Mouse (Mus musculus): ENCODE measurements around the gene Klhl11.

Klhl11 gene

DNA sequence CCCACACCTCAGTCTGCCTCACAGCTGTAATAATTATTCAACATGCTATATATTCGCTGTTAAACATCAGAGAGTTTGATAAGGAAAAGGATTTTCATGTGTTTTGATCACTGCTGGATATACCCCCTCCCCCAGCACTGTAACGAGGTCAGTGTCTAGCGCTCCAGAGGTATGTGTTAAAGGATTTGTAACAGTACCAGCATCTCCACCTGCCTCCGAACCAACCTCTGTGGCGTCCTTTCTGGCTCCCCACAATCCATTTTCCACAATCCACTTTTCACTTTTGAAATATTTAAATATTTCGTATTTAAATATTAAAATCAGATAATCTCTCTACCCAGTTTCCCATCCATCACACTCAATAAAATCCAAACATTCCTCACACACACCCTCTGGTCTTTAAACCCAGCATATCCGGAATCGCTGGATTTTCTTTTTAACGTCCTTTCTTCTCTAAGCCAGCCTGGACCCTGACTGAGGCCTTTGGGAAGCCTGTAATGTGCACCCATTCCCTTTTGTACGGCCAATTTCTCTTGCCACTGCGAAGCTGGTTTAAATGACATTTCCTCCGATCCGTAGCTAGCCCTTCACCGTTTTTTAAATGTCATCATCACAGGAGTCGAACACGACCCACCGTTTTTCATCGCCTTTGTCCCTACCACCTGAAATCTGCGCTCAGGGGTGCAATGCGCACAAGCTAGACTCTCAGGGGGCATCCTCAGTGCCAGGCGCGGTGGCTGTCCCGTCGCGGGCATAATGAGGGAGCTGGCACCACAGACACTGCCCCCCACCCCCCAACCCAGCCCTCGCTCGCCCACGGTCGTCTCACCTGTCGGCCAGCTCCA lies 967 bp downstream of the Klhl11 start:
- DNase-seq, result peak in 1 of 2 experiments; percentile 4

DNA sequence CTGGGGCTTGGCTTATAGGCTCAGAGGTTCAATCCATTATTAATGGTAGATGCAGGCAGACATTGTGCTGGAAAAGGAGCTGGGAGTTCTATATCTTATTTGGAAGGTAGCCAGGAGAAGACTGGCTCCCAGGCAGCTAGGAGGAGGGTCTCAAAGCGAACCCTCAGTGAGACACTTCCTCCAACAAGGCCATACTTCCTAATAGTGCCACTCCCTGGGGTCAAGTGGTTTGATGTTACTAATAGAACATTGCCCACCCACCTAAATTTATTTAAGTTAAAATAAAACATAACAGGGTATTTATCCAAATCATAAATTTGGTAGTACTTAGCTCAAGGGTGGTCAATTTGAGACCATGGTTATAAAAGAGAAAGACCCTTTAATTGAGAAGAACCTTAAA lies 6.7 kb downstream of the Klhl11 start:
- DNase-seq, result no peak

DNA sequence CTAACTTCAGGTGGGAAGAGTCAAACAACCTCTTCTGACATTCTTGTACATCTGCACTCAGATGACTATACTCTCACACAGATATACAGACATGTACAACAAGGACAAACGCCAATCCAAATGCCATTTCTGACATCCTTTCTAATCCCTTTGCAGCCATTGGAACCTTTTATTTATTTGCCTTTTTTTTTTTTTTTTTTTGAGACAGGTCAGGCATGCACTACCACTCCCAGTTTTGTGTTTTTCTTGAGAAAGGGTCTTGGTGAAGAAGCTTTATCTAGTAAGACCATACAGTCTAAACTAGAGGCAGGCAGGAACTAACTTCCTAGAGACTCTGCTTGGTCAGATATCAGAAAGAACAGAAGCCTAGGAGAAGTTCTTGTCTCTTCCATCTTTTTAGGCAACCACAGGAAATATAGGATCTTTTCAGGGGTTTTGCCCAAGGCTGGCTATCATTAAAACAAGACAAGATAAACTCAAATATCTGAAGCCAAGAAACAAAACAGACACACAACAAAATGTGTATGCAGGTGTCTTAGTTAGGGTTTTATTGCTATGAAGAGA lies 7.2 kb downstream of the Klhl11 start:
- no peak for DNase-seq

DNA sequence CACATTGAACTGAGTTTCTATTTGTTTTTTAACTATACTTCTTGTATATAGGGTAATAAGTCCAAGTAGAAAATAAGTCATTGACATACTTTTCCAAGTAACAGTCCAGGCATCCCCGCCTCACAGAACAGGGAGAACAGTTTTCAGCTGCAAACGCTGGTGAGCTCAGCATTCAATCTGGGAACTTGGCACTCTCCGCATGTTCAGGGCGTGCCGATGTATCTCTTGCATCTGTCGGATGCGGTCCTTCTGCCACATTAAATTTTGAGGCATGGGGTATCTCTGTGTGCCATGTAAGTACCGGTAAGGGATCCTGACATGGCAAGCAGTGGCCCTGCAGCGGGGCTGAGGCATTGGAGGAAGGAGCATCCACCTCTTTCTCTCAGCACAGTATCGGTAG lies 9.8 kb downstream of the Klhl11 start:
- DNase-seq, result no peak

DNA sequence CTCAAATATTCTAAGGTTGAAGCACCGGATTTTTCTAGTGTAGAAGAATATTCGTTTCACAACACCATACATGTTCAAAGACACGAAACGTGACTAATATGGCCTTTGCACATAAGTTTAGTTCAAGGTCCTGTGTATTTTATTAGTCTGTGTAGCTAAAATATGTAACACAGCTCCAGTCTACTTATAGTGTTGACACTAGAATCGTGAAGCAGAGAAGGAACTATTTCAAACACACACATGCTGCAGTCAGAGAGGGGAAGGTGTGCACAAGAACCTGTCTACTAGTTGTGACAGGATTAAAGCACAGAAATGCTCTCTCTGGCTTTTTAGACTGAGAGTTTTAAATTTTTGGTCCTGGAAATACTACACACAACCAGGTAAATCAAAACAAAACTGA lies 14.8 kb downstream of the Klhl11 start:
- DNase-seq, result no peak

DNA sequence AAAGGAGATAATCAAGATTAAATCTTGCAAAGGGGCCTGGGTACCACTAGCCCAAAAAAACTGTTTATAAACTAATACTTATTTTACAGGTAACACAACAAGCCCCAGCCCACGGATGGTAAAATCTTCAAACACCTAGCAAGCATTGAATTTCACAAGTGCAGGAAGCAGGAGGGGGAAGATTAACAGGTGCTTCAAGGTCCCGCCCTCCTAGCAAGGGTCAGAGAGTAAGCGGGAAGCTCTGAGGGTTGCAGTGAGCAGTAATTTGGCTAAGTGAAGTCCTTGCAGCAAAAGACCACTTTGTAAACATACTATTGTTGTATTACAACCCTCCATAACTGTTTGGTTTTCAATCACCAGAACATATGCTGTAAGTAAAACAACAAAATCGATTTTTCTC lies 15.3 kb downstream of the Klhl11 start:
- peak in 1 of 2 experiments; percentile 21 for DNase-seq

DNA sequence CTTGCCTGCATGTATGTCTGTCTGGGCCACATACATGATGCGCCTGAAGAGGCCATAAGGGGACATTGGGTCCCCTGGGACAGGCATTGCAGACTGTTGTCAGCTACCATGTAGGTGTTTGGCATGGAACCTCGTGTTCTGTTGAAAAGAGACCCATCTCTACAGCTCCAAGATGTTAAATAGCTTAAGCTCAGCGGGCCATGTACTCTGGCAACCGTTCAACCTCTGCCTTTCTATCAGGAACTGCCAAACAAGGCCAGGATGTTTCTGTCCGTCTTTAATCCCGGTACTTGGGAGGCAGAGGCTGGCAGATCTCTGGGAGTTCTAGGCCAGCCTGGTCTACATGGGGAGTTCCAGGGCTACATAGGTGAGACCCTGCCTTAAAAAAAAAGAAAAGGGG lies 29.9 kb downstream of the Klhl11 start:
- no peak for DNase-seq

DNA sequence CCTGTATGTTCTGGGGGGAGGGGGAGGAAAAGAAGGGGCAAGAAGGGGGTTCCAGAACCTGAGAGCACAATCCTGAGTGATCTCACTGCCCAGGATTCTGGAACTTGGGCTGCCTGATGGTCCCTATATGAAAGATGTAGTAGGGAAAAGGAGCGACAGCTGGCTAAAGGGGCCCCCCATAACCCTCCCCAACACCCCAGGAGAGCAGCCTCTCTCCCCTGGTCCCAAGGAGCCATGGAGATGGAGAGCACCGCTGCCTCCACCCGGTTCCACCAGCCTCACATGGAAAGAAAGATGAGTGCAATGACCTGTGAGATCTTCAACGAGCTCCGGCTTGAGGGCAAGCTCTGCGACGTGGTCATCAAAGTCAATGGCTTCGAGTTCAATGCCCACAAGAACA lies 30.7 kb downstream of the Klhl11 start, which contains the start of the genes Nt5c3b and Klhl10:
Nt5c3b (minus strand) TSS at position 12 of the 400 bp plus-strand sequence.
Klhl10 (plus strand) TSS at position 121 of the 400 bp plus-strand sequence.
- no peak for DNase-seq

DNA sequence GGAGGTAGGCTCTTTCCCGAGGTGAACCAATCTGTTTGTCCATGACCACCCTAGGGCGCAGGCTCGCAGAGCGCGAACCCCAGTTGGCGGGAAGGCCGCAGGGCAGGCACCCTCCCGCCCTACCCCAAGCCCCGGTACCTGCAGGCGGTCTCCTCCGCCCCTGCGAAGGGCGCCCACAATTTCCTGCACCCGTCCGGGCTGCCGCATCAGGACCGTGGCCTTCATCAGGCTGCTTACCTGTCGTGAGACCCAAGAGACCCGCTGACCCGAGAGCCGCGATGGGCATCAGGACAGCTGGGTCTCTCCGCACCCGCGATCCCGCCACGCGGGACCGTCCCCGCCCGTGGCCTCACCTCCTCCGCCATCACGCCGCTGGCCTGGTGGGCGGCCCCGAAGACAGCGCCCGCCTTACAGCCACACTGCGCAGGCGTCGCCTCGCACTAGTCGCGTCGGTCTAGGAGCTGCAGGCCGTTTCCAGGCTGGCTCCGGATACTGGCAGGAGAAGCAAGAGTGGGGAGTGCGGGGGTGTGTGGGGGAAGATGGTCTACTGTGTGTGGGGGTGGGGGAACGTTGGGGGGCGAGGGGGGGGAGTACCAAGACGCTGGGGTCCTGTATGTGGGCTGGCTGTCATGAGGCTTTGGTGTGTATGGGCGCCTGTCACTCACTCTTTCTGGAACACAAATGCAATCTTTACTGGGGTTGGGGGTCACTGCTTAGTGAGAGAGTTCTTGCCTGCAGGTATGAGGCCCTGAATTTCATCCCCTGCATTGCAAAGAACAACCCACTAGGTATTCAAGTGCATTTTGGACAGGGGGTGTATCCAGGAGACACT lies 31.6 kb downstream of the Klhl11 start:
- DNase-seq, result peak; percentile 86 to 91

DNA sequence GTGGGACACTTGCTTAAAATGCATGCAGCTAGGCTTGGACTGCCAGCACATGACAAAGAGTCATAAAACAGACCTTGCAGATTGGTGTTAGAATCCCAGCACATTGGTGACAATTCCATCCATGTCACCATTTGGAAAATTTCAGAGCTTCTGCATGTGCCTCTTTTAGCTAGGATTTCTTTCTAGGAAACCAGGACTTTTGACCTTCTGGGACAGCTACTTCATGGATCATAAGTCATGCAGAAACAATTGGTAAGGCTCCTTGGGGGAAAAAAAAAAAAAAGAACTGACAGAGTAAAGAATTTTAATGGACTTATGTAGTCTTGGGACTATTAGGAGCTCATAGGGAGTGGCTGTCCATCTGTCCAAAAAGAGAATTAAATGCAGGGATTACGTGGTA lies 34.6 kb downstream of the Klhl11 start:
- DNase-seq, result no peak

DNA sequence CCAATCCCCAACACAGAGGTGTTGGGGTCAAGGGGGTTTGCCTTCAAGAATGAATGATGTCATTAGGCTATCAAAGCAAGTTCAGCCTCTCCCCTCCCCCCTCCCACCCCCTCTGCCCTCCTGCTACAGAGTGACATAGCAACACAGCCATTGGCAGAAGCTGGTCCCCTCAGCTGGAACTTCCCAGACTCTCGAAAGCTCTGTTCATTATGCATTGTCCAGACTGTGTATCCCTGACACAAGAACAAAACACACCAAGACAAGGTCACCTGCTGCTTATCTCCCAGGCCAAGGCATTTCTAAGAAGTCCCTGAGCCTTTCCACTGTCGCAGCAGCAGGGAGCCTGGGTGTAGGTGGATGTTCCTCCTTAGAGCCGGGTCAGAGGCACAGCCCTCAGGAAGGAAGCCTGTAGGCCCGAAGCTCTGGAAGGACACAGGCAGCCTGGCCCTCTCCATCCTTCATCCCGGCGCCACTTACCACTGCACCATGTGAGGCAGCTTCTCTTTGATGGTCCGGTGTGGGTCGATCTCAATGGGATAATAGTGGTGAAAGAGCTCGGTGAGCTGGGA lies 36.8 kb downstream of the Klhl11 start:
- DNase-seq, result no peak

DNA sequence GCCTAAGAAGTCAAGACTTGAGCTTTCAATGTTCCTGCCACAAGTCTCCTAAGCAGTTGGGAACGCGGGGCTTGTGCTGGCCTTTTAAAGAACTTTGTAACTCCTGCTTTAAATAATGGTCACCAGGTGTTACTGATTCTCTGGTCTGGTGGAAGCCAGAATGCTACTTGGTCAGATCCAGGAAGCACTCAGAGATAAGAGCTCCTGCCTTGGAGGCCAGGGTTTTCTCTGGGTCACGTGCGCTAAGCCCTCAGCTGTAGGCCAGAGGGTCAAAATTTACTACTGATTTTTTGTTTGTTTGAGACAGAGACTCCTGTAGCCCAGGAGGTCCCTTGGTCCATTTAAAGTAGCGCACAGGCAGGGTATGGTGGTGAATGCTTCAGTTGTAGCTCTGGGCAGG lies 40.5 kb downstream of the Klhl11 start:
- peak in 1 of 2 experiments; percentile 42 for DNase-seq

DNA sequence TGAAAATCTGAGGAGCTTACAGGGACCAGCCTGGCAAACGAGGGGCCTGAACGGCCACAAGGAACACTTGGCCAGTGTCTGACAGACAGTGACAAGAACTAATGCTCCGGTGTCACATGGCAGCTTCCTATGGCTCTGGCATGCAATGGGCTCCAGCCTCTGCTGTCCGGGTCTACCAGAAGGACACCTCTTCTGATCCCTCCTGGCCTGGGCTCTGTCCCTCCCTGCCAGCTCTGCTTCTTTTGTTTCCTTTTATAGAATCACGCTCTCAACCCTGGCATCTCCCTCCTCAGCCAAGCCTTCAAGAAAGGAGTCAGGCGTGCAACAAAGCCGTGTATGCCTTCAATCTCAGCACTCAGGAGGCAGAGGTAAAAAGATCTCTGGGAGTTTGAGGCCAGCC lies 42.5 kb downstream of the Klhl11 start:
- no peak for DNase-seq

DNA sequence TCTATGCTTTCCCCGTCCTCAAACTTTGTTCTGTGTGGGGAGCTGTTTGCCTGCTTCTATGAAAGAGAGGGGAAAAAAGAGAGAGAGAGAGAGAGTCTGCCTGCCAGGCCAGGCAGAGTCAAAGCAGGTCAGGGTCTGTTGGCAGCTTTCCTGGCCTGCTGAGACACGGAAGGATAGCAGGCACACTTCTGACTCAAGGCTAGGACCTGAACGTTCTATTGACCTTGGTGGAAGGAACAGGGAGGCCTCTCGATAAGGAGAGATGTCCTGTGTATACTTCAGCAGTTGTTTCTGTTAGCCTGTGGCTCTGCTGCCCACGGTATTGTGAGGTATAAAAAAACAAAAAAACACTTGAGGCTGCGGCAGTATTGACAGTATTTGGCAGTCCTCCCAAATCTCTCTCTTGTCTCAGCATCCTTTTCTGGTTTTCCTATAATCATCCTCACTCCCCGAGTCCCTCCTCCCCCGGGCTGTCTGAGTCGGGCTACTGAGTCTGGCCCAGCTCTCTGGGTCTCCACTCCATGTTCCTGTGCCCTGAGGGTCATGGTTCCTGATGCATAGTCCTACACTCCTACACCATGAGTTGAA lies 43.8 kb downstream of the Klhl11 start:
- DNase-seq, result no peak

DNA sequence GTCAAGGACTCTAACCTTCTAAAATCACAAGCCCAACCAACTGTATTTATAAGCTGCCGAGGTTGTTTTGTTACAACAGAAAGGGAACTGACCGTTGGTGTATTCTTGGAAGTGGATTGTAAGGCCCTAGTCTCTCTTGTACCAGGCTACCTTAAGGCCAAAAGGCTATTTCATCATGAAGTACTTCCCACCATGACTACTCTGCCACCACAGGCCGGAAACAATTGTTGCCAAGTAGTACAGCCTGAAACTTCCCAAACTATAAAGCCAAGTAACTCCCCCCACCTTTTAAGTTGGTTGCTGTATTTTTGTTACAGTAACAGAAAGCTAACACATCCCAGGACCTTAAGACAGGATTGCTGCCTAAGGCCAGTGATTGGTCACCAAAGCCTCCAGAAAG lies 45.7 kb downstream of the Klhl11 start:
- no peak for DNase-seq

DNA sequence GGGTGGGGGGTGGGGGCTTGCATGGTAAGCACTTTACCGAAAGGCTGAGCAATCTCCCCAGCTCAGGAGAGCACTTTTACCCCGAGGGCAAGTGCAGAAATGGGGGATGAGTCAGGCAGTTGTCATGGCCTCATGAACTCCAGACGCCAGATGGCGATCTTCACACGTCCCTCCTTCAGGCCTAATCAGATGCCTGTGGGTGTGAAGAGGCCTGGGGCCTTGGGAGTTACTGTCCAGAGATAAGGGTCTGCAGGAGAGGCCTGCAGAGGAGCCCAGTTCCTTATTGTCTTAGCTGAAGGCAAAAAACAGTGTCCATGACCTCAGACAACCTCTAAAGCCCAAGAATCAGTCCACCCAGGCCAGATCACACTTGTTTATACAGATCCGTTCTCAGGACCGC lies 46.7 kb downstream of the Klhl11 start:
- DNase-seq, result peak; percentile 69 to 82

DNA sequence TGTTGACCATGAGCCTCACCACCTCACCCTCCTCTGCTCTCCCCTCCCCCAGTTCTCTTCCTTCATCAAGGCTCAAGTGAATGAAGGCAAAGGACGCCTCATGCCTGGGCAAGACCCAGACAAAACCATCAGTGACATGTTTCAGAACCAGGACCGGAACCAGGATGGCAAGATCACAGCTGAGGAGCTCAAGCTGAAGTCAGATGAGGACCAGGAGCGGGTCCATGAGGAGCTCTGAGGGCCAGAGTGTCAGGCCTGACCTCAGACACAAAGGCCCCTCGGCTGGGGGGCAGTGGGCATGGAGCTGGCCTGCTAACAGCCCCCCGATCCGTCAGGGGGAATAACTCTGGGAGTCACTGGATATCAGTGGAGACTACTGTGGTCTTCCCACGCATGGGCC lies 48.7 kb downstream of the Klhl11 start:
- DNase-seq, result no peak

DNA sequence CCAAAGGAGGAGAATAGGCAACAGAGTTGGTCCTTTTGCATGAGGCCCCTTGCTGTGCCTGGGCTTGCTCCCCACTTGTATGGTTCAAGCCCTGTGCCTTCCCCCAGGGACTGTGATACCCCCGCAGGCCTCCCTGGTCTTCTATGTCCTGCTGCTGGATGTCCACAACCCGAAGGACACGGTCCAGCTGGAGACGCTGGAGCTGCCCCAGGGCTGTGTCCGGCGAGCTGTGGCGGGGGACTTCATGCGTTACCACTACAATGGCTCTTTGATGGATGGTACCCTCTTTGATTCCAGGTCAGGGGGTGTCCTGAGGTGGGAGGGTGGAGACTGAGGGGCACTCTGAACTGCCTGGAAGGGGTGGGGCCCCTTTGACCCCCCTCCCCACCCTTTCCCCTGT lies 51.0 kb downstream of the Klhl11 start:
- no peak for DNase-seq

DNA sequence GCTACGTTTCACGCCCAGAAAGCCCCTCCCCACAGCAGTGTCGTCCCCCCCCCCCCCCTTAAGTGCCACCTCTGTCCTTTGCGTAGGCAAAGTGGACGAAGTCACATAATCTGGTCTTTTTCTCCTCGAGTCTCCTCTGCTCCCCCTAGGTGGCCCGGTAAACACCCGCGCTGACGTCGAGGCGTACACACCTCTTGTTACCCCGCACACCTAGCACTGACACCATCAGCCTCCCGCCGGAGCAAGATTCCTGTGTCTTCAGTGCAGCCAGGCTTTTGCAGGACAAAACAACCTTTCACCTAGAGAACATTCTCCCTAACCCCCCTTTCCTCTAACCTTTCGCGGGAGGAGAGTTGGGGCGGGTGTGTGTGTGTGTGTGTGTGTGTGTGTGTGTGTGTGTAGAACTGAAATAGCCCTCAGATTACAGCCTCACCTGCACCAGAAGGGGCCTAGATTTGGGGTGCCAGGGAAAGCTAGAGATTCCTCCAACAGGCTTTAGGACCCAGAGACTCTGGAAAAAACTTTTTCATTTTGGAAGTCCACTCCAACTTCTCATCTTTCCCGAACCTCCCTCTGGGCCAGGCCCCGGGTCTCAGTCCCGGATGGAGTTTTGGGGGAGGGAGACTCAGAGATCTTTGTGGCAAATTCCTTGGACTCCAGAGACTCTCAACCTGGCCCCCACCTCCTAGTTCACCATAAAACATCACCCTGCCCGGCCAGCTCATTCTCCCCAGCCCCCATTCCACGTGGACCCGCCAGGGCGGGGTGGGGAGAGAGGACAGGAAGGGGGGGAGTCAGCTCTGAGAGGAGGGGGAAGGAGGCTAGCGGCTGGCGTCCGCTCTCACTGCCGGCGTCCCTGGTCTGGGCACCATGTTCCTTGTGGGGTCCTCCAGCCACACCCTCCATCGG lies 57.4 kb downstream of the Klhl11 start, which contains the start of gene Fkbp10:
Fkbp10 (plus strand) TSS at position 784 of the 909 bp plus-strand sequence.
- peak; percentile 46 to 60 for DNase-seq

DNA sequence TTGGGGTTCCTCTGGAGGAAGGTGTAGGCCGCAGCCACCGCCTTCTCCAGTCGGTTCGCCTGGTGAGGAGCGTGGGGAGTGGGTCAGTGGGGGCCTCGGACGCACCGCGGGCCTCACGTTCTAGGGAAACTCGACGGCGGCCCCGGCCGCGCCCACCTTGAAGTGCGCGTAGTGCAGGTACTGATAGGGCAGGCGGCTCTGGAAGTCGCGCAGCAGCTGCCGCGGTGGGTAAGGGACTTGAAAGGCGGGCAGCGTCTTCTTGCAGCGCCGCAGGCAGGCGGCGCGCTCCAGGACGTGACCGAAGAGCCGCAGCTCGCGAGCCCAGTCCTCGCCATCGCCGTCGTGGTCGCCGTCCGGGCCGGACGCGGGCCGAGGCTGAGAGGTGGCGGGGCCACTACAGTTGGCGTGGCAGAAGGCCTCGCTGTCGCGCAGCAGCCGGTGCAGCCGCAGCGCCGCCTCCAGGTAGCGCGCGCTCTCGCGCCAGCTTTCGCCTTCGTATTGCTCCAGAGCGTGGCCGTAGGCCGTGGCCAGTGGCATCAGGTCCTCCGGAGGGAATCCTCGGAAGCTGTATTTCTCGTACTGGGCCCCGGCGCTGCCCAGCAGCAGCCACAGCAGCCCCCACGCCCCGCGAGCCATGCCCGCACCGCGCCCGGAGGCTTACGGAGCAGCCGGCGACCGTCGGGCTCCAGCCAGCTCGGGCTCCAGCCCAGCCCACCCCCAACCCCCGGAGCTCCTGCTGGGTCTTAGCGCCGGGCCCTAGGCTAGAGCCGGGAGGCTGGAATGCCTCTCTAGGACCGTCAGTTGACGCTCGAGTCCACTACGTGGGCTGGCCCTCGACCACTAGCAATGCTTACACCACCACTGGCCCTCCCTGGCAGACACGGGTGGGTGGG lies 58.3 kb downstream of the Klhl11 start, which contains the start of gene P3h4:
P3h4 (minus strand) TSS at position 816 of the 893 bp plus-strand sequence.
- peak; percentile 81 to 87 for DNase-seq
